Mouse (Mus musculus) thymus, postnatal 25 days (tissue): ENCODE results near the gene D130043K22Rik.

Experiments used
- DNase-seq: peaks from one replicate; pipeline ENCODE4 v3.0.0; 2022

The D130043K22Rik gene

DNA sequence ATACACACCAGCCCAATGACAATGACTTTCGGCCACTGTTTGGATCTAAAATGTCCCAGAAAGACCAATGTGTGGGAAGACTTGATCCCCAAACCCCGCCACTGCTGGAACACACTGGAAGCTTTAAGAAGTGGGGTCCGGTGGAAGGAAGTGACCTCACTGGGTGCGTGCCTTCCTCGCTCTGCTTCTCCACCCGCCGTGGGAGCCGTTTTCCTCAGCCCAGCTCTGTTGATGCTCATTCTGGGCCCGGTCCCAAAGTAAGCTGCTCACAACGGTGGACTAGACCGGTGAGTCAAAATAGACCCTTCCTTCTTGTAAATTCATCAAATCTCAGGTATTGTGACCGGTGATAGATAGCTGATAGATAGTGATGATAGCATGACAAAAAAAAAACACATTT, 60.5 kb downstream of the D130043K22Rik start:
- no peak for DNase-seq

DNA sequence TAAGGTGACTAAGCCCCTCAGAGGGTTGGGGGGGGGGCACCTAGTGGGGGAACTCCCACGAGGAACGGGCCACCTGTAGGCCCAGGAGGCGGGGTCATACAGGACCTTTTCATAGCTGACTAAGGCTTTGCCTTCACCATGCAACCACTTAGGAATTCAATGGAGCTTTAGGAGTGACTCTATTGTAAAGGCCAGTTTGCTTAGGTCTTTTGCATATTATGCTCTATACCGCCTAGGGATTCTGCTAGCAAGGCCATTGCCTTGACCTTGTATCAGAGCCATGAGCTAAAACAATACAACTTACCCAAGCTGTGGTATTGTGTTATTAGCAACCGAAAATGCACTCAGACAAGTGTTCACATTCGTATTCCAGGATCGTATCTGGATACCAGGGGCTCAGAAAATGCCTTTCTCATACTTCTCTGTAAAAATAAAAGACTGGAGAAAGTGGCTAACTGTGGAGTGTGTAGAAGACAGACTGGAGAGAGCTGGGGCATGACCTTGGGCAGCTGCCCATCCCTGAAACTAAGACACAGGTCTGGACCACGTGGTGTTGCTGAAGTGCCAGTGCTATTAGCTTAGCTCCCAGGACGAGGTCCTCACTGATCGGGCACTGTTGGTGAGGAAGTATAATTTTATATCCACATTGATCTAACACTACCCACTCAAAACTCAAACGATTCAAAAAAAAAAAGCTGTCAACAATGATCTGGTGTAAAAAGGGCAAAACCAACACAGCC, 62.1 kb downstream of the D130043K22Rik start:
- no peak for DNase-seq

DNA sequence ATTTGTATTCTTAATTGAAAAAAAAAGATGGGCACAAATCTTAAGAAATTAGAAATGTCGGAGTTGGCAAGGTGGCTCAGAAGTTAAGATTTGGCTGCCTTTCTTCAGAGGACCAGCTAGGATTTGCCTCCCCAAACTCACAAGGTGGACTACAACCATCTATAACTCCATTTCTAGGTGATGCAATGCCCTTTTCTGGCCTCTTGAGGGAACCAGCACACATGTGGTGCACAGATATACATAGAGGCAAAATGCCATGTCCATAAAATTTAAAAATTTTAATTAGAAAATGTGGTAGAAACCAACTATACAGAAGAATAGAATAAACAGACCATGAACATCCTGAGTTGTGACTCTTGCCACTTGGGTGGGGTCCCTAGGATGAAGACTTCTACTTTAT, 64.2 kb downstream of the D130043K22Rik start:
- DNase-seq: no peak

DNA sequence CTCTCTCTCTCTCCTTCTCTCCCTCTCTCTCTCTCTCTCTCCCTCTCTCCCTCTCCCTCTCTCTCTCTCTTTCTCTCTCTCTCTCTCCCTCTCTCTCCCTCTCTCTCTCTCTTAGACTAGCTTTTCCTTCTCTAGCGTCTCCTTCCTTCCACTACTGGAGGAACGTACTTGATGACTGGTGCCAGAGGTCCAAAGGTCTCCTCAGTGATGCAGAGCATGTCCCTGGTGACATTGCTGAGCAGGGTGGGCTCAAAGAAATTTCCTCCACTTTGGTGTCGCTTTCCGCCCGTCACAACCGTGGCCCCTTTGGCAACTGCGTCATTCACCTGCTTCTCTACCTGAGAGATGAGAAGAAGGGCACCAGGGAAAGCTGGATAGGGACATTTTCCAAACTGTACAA, 68.6 kb downstream of the D130043K22Rik start:
- DNase-seq: no peak

DNA sequence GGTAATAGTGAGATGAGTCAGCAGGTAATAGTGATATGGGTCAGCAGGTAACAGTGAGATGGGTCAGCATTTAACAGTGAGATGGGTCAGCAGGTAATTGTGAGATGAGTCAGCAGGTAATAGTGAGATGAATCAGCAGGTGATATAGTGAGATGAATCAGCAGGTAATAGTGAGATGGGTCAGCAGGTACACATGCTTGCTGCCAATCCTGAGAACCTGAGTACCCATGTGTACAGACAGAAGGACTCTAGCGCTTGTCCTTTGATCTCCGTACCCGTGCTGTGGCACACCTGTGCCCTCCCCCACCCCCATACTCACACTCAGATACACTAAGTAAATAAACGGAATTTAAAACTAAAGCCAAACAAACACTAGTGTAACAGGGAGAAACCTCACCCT, 70.0 kb downstream of the D130043K22Rik start:
- DNase-seq: no peak

DNA sequence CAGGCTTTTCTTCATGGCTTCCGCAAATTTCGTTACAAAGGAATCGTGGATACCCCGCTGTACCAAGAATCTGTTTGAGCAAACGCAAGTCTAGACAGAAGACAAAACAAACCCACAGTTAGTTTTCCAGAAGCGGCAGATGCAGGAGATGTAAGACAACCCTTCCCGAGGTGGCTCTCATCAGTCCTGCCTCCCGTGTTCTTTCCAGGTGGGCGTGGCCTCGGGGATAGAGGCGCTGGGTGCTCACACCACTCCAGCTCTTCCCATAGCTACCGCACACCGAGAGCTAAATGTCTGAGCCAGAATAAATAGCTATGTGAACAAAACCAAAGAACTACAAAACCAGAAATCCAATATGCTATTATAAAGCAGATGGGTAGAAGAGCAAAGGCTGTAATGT, 70.9 kb downstream of the D130043K22Rik start:
- no peak for DNase-seq

DNA sequence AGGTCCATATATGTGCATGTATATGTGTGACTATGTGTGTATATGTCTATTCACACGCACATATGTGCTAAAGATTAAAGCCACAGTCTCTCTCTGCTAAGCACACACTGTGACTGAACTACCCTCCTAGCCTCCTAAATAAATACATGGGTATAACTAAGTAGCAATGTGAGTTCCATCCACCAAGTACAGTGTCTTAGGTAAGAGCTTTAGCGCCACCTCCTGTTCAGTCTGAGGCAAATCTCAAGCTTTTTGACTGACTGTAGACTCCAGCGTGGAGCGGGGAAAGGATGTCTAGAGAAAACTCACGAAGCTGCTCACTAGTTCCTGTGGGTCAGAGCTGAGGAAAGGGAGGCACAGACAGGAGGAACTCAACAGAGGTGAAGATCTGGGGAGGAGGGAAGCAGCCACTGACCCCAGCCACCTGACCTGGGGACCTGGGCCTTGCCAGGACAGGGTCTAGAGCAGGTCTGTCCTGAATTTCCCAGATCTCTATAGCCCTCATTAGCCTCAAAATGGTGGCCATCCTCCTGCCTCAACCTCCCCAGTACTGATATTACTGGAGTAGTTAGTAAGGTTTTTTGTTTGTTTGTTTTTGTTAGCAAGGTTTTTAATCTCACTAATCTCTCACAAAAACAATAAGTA, 75.5 kb downstream of the D130043K22Rik start:
- DNase-seq: peak; percentile 65

DNA sequence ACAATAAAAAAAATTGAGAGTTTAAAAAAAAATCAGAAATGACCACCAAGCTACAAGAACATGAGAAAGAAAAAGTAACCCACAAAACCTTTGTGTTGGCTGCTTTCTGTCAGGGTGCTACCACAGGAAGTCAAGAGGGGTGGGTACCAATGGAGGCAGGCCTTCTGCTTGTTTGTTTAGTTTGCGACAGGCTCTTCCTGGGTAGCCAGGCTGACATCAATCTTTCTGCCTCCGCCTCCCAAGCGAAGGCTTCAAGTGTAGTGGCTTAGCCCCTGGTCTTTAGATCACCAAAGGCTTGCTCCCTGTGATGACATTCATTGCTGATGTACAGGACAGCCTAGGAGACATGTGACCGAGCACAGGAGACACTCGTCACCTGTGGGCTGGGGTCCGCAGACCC, 76.3 kb downstream of the D130043K22Rik start:
- peak; percentile 37 for DNase-seq

DNA sequence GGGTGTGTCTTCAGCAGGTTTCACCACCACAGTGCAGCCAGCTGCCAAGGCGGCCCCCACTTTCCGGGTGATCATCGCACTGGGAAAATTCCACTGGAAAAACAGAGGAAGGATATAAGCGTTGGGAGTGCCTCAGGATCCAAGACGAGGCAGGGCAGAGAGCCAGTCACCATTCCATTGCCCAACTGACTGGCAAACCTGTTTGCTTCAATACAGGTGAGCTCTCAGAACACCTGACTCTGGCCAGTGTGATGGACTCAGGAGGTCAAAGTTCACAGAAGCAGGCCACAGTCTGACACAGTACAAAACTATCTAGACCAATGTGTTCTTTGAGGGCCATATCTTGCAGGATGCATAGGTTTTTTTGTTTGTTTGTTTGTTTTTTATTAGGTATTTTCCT, 79.1 kb downstream of the D130043K22Rik start:
- DNase-seq: no peak

DNA sequence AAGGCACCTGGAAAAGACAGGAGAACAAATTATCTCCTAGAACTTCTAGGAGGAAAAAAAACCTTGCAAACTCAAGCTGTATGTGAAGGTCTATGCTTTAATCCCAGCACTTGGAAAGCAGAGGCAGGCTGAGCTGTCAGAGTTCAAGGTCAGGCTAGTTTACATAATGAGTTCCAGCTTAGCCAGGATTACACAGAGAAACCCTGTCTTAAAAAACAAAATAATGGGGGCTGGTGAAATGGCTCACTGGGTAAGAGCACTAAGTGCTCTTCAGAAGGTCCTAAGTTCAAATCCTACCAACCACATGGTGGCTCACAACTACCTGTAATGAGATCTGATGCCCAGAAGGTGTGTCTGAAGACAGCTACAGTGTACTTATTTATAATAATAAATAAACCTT, 85.7 kb downstream of the D130043K22Rik start:
- DNase-seq: no peak

DNA sequence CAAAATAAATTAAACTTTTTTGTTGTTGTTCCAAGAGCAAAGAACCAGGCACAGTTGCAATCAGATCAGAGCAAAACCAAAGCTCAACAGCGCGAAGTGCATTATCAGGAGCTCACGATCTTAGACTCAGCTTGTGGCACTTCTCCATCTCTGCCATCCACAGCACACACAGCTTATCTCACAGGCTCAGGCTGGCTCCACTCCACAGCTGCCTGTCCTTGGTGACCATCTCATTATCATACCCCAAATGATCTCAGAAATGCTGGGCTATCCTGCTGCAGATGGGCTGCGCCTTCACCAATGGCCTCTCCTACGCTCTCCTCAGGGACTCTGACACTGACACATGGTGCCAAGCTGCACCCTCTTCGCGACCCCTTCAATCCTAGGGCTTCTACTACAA, 88.3 kb downstream of the D130043K22Rik start:
- DNase-seq: no peak

DNA sequence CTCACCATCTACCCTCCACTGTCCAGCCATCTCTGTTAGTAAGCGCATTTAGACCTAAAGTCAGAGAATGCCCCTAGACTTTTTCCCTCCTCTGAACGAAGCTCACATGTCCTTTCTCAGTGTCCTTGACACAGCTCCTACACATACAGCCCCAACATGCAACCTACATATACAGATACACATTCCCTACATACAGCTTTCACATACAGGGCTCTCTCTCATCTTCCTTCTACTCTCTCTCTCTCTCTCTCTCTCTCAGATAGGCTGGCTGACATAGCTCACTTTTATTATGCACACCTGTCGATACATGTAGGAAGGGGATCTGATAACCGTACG, 91.8 kb downstream of the D130043K22Rik start:
- DNase-seq: no peak

DNA sequence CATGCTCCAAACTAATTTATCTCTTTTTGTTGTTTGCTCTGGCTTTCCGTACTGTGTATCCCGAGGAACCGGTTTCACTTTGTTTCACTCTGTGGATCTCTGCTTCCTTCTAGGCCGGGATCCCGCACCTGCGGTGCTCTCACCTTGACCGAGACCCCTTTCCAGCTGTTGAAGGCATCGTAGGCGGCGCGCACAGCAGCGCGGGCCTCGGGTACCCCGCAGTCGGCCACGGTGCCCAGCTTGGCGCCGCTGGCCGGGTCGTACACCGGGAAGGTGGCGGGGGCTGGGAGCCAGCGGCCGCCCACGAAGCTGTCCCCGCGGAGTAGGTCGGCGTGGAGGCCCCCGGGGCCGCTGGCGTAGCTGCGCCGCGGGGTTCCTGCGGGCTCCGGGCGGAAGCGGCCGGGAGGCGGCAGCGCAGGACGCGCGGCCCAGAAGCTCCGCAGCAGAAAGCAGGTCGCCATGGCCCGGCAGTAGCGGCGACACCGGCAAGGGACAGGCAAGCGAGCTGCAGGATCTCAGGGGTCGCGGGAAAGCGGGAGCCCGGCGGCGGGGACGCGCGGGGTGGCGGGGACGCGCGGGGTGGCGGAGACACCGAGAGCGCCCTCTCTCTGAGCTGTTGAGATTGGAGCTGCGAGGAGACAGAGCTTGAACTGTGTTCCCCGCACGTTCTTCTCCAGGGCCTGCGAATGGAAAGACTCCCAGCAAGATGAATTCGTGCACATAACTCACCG, 92.3 kb downstream of the D130043K22Rik start, which contains the start of gene Aldh5a1:
Gene Aldh5a1, minus strand, starts transcription at position 554 of the 731 bp plus-strand sequence.
- DNase-seq: peak; percentile 55

DNA sequence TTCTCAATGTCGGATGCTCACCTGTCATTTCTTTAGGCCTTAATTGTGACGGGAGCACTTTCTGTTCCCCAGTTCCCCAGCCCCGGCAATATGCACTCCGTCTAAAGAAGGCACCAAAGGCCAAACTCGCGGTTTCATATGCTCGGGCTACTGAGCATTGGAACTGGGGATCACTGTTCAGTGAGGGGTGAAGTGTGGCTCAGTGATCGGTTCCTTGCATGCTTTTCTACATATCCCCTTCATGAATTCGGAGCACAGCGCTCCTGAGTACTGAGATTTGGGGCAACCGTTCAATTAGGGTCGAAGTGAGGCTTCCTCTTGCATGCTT, 92.9 kb downstream of the D130043K22Rik start:
- DNase-seq: no peak

DNA sequence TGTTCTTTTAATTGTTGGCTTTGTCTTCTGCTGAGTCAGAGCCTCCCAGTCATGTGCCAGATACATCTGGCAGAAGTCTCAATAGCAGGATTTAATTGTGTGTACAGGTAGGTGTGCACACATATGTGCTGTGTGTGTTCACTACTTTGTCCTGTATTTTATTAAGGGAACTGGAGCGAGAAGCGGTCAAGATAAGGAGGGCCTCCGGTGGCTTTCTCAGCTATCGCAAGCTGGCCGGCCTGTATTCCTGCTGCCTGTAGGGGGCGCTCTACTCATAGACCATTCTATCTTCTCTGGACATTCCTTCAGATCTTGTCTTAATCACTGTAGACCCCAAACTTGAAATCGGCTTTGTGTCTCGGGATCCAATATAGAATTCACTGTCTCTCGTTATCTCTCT, 93.7 kb downstream of the D130043K22Rik start:
- DNase-seq: peak; percentile 55

DNA sequence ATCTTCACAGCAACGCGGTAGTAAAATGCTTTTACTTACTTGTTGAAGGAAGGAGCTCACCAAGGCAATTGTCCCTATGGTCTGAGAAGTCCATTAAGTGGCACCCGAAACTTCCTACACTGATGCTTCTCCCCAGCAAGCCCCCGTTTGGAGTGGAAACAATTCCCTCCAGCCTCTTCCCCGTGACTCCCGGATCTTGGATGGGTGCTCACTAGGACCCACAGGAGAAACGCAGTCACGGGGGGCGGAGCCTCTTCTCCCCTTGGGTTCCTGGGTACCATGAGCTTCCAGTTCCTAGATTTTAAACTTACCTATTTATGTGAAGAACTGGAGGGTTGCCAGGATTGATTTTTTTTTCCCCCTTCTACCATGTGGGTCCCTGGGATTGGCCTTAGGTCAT, 94.5 kb downstream of the D130043K22Rik start:
- DNase-seq: no peak

DNA sequence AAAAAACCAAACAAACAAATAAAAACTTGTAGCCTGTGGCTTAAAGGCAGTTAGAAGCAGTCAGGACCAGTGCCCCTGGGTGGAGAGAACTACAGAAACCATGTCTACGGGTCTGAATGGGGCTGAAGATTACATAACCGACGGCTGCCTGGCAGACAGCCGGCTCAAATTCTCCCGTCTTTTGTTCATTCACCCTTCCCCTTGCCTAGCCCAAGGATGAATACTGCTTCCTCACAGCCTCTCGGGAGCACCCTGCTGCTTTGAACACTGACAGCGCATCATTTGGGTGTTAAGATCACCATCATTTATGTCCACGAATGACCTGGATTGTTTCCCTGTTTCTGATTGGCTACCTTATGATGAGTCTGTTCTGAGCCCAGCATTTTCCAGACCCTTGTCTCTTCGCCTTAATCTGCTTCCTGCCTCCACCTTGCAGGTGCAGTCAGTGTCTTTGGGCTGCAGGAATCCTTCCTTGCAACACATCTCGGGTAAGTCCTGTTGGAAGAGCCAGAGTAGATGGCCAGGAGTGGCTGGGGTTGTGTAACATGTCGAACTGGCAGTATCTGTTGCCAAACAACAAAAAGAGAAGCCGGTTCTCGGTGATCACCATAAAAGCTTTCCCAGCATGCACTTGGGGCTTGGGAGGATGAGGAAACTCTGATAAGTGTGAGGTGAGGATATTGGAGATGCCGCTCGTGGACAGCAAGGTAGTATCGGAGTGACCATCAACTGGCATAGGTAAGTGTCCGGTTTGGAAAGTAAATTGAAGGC, 97.8 kb downstream of the D130043K22Rik start, which contains the start of gene Gpld1:
Gene Gpld1, plus strand, starts transcription at position 641 of the 771 bp plus-strand sequence.
- DNase-seq: no peak

DNA sequence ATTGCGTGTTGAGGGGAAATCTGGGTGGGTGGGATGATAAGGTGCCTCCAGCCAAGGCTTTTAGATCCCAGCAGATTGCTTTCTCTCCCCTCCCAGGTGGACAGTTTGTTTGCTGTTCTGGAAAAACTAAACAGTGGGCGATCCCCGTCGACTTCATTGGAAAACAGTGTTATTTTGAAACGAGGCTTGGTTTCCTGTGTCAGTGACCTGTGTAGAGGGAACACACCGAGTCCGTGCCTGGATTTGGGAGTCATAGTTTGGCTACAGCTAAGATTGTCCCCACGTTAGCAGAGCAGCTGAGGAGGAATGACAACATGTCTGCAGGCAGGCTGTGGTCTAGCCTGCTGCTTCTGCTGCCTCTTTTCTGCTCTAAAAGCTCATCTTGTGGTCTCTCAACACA, 98.4 kb downstream of the D130043K22Rik start:
- no peak for DNase-seq

DNA sequence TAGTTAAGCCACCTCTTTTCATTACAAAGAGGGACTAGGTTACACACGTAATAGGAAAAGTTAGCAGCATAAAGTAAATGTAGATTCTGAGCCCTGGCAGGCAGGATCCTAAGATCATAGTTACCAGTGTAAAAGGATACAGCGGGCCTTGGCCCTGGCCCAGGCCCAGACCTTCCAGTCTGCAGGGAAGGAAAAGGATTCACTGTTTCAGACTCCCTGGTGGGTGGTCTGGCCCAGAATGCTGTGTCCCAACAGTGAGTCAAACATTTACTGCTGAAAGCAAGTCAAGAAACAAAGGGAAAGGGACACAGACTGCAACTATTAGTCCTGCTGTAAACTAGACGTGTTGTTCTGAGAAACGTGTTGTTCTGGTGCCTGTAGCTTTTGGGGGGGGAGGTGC, 100.6 kb downstream of the D130043K22Rik start:
- no peak for DNase-seq

DNA sequence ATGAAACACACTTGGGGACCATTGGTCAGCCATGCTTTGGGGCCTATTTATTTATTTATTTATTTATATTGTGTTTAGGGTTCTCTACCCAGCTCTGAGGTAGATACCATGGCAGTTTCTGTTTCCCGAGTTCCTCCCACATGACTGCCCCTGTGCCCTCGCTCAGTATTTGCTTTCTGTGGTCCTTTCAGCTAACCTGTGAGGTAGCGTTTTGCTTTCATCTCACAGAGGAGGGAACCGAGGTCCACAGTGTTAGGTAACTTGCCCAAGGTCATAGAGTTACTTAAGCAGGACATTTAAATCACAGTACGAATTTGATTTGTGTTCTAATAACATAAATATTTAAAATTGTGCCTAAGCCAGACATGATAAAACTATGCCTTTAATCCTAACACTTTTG, 102.2 kb downstream of the D130043K22Rik start:
- DNase-seq: no peak

DNA sequence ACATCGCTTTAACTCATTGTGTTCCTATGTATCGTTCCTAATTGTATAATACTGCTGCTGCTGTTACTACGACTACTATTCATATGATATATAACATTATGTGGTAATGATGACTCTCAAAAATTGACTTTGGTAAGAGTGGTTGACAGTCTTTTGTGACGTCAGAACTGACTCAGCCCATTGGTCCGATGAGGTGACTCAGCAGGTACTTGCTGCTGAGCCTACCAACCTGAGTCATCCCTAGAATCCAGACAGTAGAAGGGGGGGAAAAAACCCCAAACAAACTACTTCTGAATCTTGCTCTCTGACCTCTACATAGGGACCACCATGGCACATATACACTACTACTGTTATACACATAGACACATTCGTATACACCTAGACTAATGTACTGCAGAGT, 103.9 kb downstream of the D130043K22Rik start:
- DNase-seq: no peak
